Mouse (Mus musculus) lung, postnatal 0 days (tissue): ENCODE results near the gene Sh3rf1. TPM values are rescaled to one million over a fixed set of nuclear protein-coding genes. Genes with fewer than 3 reads are reported as not detected.
A peak's percentile ranks its signal among the peaks of the same experiment; 100 is the strongest.

Source experiments
- ATAC-seq: fragments of 200-750 bp; cut with Nextera tagmentation; 2 replicates; pipeline ENCODE4 v1.8.0; 2017; ENCODE audit warnings: moderate library complexity
- DNase-seq: peaks from one replicate; pipeline ENCODE4 v3.0.0-alpha.2; 2016; ENCODE audit warnings: low spot score
- H3K27ac ChIP-seq: fragments of 300-500 bp; sonication (generic); 2 replicates; pipeline ENCODE4 v1.5.1; 2014; ENCODE audit warnings: antibody characterized with exemption, mild to moderate bottlenecking, low read length, mixed read lengths
- H3K27me3 ChIP-seq: fragments of 300-500 bp; sonication (generic); replicated peaks from 2 replicates; pipeline ENCODE4 v1.6.1; 2014; ENCODE audit warnings: low read length, mixed read lengths; ENCODE audit not compliant: insufficient read depth
- H3K36me3 ChIP-seq: fragments of 300-500 bp; sonication (generic); 2 replicates; pipeline ENCODE4 v1.6.1; 2014; ENCODE audit warnings: low read length, mixed read lengths; ENCODE audit not compliant: insufficient read depth
- H3K4me1 ChIP-seq: fragments of 300-500 bp; sonication (generic); 2 replicates; pipeline ENCODE4 v1.6.1; 2014; ENCODE audit warnings: antibody characterized with exemption, low read depth, low read length, mixed read lengths; ENCODE audit not compliant: insufficient read depth
- H3K4me2 ChIP-seq: fragments of 300-500 bp; sonication (generic); replicated peaks from 2 replicates; pipeline ENCODE4 v1.6.1; 2014; ENCODE audit warnings: low read depth, mild to moderate bottlenecking, low read length, moderate library complexity, mixed read lengths
- H3K4me3 ChIP-seq: fragments of 300-500 bp; sonication (generic); 2 replicates; pipeline ENCODE4 v1.5.1; 2014; ENCODE audit warnings: low read depth, low read length
- H3K9ac ChIP-seq: fragments of 300-500 bp; sonication (generic); replicated peaks from 2 replicates; pipeline ENCODE4 v1.6.1; 2014; ENCODE audit warnings: low read depth, mild to moderate bottlenecking
- H3K9me3 ChIP-seq: fragments of 300-500 bp; sonication (generic); 2 replicates; pipeline ENCODE4 v1.6.1; 2016; ENCODE audit warnings: low read length, mixed read lengths
- CTCF ChIP-seq: IDR thresholded peaks from 2 replicates; pipeline ENCODE4 v1.5.1; 2016; ENCODE audit warnings: antibody characterized with exemption, mild to moderate bottlenecking
- EP300 ChIP-seq: IDR thresholded peaks from 2 replicates; pipeline ENCODE4 v1.6.1; 2016; ENCODE audit warnings: antibody characterized with exemption, mild to moderate bottlenecking, control low read depth
- WGBS: fragments of 180-500 bp; shearing (Covaris S2); extraction: QIAGEN DNeasy Blood & Tissue Kit; methylation state at CpG from one replicate; pipeline ENCODE4 v1.1.7; 2014; 5-methylcytosine and 5-hydroxymethylcytosine counted together
- polyA plus RNA-seq: library from polyadenylated mRNA; unstranded; fragments of >200 nt; fragmentation: Nextera tagmentation; extraction: Ambion mirVana; gene quantifications from 2 replicates; pipeline ENCODE4 v1.2.1, GENCODE M21; 2015

Gene Sh3rf1
- polyA plus RNA-seq, 1 experiment from 2014 or later: 11.2 TPM

DNA sequence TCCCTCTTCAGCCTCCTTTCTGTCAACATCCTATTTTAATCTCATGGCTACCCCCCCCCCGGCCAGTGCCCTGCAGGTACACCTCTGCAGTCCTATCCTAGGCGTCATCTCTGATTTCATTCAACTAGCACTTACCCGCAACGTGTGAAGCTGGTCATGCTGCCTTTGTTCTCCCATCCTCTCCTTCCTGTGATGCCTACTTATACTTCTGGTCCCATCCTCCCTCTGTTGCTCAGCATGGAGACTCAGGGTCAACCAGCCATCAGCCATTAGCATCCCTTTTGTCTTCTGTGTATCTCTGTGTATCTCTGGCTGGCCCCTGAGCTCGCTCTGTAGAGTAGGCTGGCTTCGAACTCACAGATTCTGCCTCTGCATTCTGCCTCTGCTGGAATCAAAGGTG, 47.3 kb downstream of the Sh3rf1 start:
- H3K27me3 ChIP-seq: no peaks in the 10 kb centered on the region
- no peak overlapping the region for H3K9ac ChIP-seq
- no peaks in the 10 kb centered on the region for H3K36me3 ChIP-seq
- DNase-seq (no peak), ATAC-seq (no peak)
- H3K4me3 ChIP-seq: no peak overlapping the region
- H3K4me2 ChIP-seq: no peak overlapping the region
- no peak for TF ChIP-seq CTCF
- no peak for TF ChIP-seq EP300
- 84% methylated on average over 2 of the region's 6 CpGs for WGBS
- H3K4me1 ChIP-seq: peaks cover 31% of the 10 kb centered on the region
- H3K27ac ChIP-seq: no peak overlapping the region
- no peaks in the 10 kb centered on the region for H3K9me3 ChIP-seq

DNA sequence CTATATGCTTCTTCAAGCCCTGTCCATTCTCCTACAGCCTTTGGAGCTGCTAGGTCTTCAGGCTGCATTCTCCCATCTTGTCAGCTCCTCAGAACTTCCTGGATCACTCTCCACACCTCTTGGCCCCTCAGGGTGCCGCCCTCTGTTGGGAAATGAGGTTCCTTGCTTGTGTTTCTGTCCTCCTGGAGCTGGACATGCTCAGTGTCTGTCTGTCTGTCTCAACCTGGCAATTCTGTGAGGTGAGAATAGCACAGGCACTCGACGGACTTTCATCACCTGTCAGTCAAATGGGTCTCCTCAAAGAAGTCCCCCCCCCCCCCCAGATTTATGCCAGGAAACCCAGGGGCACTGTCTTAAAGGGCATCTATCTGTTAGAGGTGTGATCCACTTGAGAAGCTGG, 49.2 kb downstream of the Sh3rf1 start:
- Histone ChIP-seq H3K9ac (no peak overlapping the region), H3K4me2 (peak overlapping the region; percentile 17; the same call in 1 of the 2 replicates), H3K36me3 (no peaks in the 10 kb centered on the region), H3K9me3 (no peaks in the 10 kb centered on the region), H3K4me3 (no peak overlapping the region), H3K27me3 (no peaks in the 10 kb centered on the region), H3K27ac (peak overlapping the region; percentile 68; the same call in 1 of the 2 replicates), H3K4me1 (peaks cover 41% of the 10 kb centered on the region)
- DNase-seq: no peak
- WGBS: 37% methylated on average over 3 of the region's 3 CpGs
- ATAC-seq: no peak
- TF ChIP-seq CTCF (no peak), EP300 (no peak)

- H3K27ac ChIP-seq: peak overlapping the region; percentile 68
- H3K36me3 ChIP-seq: no peaks in the 10 kb centered on the region
- no peaks in the 10 kb centered on the region for H3K9me3 ChIP-seq
- DNase-seq (peak; percentile 57), ATAC-seq (peak; percentile 21; the same call in 1 of the 2 replicates)
- no peak overlapping the region for H3K9ac ChIP-seq
- no peaks in the 10 kb centered on the region for H3K27me3 ChIP-seq
- TF ChIP-seq CTCF: no peak
- peak; percentile 64 for TF ChIP-seq EP300
- H3K4me2 ChIP-seq: peak overlapping the region; percentile 17; the same call in 1 of the 2 replicates
- H3K4me1 ChIP-seq: peaks cover 41% of the 10 kb centered on the region
- WGBS: 47% methylated on average over 17 of the region's 17 CpGs
- no peak overlapping the region for H3K4me3 ChIP-seq
Measured at GRCm38 (mm10) chr8:61273307-61274221, 49.9 kb downstream of the Sh3rf1 start.

- ATAC-seq: peak; percentile 67
- peaks cover 38% of the 10 kb centered on the region for H3K4me1 ChIP-seq
- TF ChIP-seq EP300: no peak
Measured at GRCm38 (mm10) chr8:61274602-61275462, 51.2 kb downstream of the Sh3rf1 start.

DNA sequence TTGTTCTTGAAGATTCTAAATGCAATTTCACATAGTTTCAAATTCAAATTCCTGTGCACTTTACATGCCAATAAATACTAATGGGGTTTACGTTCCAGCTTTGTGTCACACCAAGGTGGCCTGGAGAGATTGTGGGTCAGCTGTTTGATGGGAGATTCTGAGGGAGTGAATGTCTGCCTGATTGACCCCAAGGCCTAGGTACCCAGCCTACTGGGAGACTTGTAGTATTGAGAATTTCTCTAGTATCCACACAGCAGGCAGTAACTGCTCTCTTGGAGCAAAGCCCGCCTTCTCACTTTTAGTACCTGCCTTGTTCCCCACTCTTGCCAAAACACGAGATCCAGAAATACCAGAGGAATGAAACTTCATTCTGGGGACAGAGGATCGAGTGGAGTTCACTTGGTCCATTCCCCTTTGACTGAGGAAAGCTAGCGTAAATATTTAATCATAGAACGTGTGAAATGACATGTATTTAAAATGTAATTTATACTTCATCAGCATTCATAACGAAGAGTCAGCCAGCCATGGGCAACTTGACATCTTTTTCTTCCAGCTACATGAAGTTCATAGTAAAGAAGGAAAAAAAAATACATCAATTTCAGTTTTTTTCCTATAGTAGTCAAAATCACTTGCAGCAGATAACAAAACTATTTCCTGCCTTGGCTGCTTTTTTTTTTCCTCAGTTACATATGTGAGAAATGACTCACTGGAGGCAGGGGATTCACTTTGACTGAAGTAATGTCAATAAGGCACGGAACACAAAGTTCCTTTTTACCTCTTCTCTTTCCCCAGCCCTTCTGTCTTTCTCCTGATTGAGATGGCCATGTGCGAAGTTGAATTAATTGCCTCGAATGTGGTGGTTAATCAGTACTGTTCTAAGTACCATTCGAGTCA, 52.0 kb downstream of the Sh3rf1 start:
- peaks cover 37% of the 10 kb centered on the region for H3K4me1 ChIP-seq
- ATAC-seq: peak; percentile 16

More at GRCm38 (mm10) chr8:61274602-61275462, 51.2 kb downstream of the Sh3rf1 start:
- Histone ChIP-seq H3K27ac (peak overlapping the region; percentile 55), H3K27me3 (no peaks in the 10 kb centered on the region), H3K9ac (no peak overlapping the region), H3K36me3 (no peaks in the 10 kb centered on the region), H3K4me2 (no peak overlapping the region), H3K4me3 (no peak overlapping the region), H3K9me3 (no peaks in the 10 kb centered on the region)
- 26% methylated on average over 10 of the region's 10 CpGs for WGBS
- peak; percentile 74 for DNase-seq

More for the DNA sequence above, 52.0 kb downstream of the Sh3rf1 start:
- Histone ChIP-seq H3K27ac (peak overlapping the region; percentile 63), H3K4me3 (no peak overlapping the region), H3K27me3 (no peaks in the 10 kb centered on the region), H3K9ac (no peak overlapping the region), H3K36me3 (no peaks in the 10 kb centered on the region), H3K4me2 (peak overlapping the region; percentile 23), H3K9me3 (no peaks in the 10 kb centered on the region)
- TF ChIP-seq CTCF (no peak), EP300 (peak; percentile 46; the same call in 1 of the 2 replicates)
- 27% methylated on average over 11 of the region's 11 CpGs for WGBS
- DNase-seq: peak; percentile 69
